Mouse (Mus musculus): ENCODE results near the gene Myo7a.

GRCm38 (mm10) chr7:98084541-98085293 lies 34.6 kb downstream of the Myo7a start:
- TF ChIP-seq CTCF (IDR thresholded peaks at IDR 0.05; ENCODE audit: control insufficient read depth, insufficient read depth, insufficient replicate concordance, low read depth, low read length) (no peak), POLR2A (IDR thresholded peaks at IDR 0.05; ENCODE audit: control insufficient read depth, low read depth, low read length) (no peak)
